Mouse (Mus musculus): ENCODE data around the gene Nfyc. TPM values are rescaled to one million over a fixed set of nuclear protein-coding genes. Genes with fewer than 3 reads are reported as not detected.

The Nfyc gene
- total and polyA plus RNA-seq, 2 experiments from 2014 or later = 91.1 to 174 TPM

- no peak for DNase-seq (ENCODE audit: low spot score)
- no peak for TF ChIP-seq CTCF (IDR thresholded peaks at IDR 0.05; ENCODE audit: low read depth)
- TF ChIP-seq EP300 (IDR thresholded peaks at IDR 0.05; ENCODE audit: low read depth) = no peak
These were observed 25.6 kb downstream of the Nfyc start for GRCm38 (mm10) chr4:120805816-120806215.

GRCm38 (mm10) chr4:120801446-120801845 is 29.9 kb downstream of the Nfyc start:
- WGBS = 31% methylated on average over 2 of the region's 2 CpGs
- Histone ChIP-seq H3K4me2 (ENCODE audit: low read depth, low read length) (no peak overlapping the region), H3K4me1 (ENCODE audit: control insufficient read depth, insufficient read depth) (peaks cover 15% of the 10 kb centered on the region; the same call in 1 of the 2 replicates), H3K9ac (replicated peaks; ENCODE audit: low read depth, low read length) (no peak overlapping the region), H3K27ac (ENCODE audit: low read depth) (no peak overlapping the region), H3K9me3 (replicated peaks; ENCODE audit: control insufficient read depth, low read length) (no peaks in the 10 kb centered on the region), H3K36me3 (replicated peaks; ENCODE audit: control insufficient read depth, insufficient read depth, low read length) (no peaks in the 10 kb centered on the region; the same call in 1 of the 2 replicates), H3K4me3 (ENCODE audit: low read depth, low read length) (no peak overlapping the region), H3K27me3 (ENCODE audit: control insufficient read depth, insufficient read depth, low read length) (no peaks in the 10 kb centered on the region)
- TF ChIP-seq CTCF (IDR thresholded peaks at IDR 0.05; ENCODE audit: low read depth) (peak; percentile 13; the same call in 1 of the 2 replicates), EP300 (IDR thresholded peaks at IDR 0.05; ENCODE audit: low read depth) (no peak)
- ATAC-seq (ENCODE audit: insufficient read depth, low read depth) = no peak
- DNase-seq (ENCODE audit: low spot score) = no peak

More at GRCm38 (mm10) chr4:120805816-120806215, 25.6 kb downstream of the Nfyc start:
- peak overlapping the region; percentile 15; the same call in 1 of the 2 replicates for H3K4me2 ChIP-seq (ENCODE audit: low read depth, low read length)
- H3K27me3 ChIP-seq (ENCODE audit: control insufficient read depth, insufficient read depth, low read length) = no peaks in the 10 kb centered on the region
- no peaks in the 10 kb centered on the region for H3K36me3 ChIP-seq (replicated peaks; ENCODE audit: control insufficient read depth, insufficient read depth, low read length)
- H3K9ac ChIP-seq (replicated peaks; ENCODE audit: low read depth, low read length) = no peak overlapping the region
- H3K4me3 ChIP-seq (ENCODE audit: low read depth, low read length) = no peak overlapping the region
- H3K4me1 ChIP-seq (ENCODE audit: control insufficient read depth, insufficient read depth) = peaks cover 38% of the 10 kb centered on the region
- ATAC-seq (ENCODE audit: insufficient read depth, low read depth) = no peak
- 0 out of 2 replicates have a peak overlapping the region, but pooled peaks have one; percentile 20 for H3K27ac ChIP-seq (ENCODE audit: low read depth)
- H3K9me3 ChIP-seq (replicated peaks; ENCODE audit: control insufficient read depth, low read length) = no peaks in the 10 kb centered on the region

- DNase-seq (ENCODE audit: low spot score) (no peak), ATAC-seq (ENCODE audit: insufficient read depth, low read depth) (no peak)
- H3K4me2 ChIP-seq (ENCODE audit: low read depth, low read length) = no peak overlapping the region
- no peaks in the 10 kb centered on the region for H3K9me3 ChIP-seq (replicated peaks; ENCODE audit: control insufficient read depth, low read length)
- 19% methylated on average over 3 of the region's 3 CpGs for WGBS
- H3K36me3 ChIP-seq (replicated peaks; ENCODE audit: control insufficient read depth, insufficient read depth, low read length) = no peaks in the 10 kb centered on the region; the same call in 1 of the 2 replicates
- peak overlapping the region; percentile 53; the same call in 1 of the 2 replicates for H3K27ac ChIP-seq (ENCODE audit: low read depth)
- H3K9ac ChIP-seq (replicated peaks; ENCODE audit: low read depth, low read length) = no peak overlapping the region
- H3K4me3 ChIP-seq (ENCODE audit: low read depth, low read length) = no peak overlapping the region
- peaks cover 10% of the 10 kb centered on the region; the same call in 1 of the 2 replicates for H3K4me1 ChIP-seq (ENCODE audit: control insufficient read depth, insufficient read depth)
- TF ChIP-seq EP300 (IDR thresholded peaks at IDR 0.05; ENCODE audit: low read depth) (no peak), CTCF (IDR thresholded peaks at IDR 0.05; ENCODE audit: low read depth) (no peak)
- H3K27me3 ChIP-seq (ENCODE audit: control insufficient read depth, insufficient read depth, low read length) = no peaks in the 10 kb centered on the region
These were observed 30.7 kb downstream of the Nfyc start for GRCm38 (mm10) chr4:120800691-120801090.

GRCm38 (mm10) chr4:120799680-120800166 is 31.6 kb downstream of the Nfyc start:
- Histone ChIP-seq H3K27ac (ENCODE audit: low read depth) (0 out of 2 replicates have a peak overlapping the region, but pooled peaks have one; percentile 34), H3K9ac (replicated peaks; ENCODE audit: low read depth, low read length) (no peak overlapping the region; the same call in 1 of the 2 replicates), H3K27me3 (ENCODE audit: control insufficient read depth, insufficient read depth, low read length) (no peaks in the 10 kb centered on the region), H3K9me3 (replicated peaks; ENCODE audit: control insufficient read depth, low read length) (no peaks in the 10 kb centered on the region), H3K4me3 (ENCODE audit: low read depth, low read length) (no peak overlapping the region), H3K4me1 (ENCODE audit: control insufficient read depth, insufficient read depth) (peaks cover 17% of the 10 kb centered on the region; the same call in 1 of the 2 replicates), H3K36me3 (replicated peaks; ENCODE audit: control insufficient read depth, insufficient read depth, low read length) (no peaks in the 10 kb centered on the region; the same call in 1 of the 2 replicates), H3K4me2 (ENCODE audit: low read depth, low read length) (no peak overlapping the region)
- TF ChIP-seq CTCF (IDR thresholded peaks at IDR 0.05; ENCODE audit: low read depth) (no peak), EP300 (IDR thresholded peaks at IDR 0.05; ENCODE audit: low read depth) (no peak)
- DNase-seq (ENCODE audit: low spot score) = no peak
- whole genome bisulfite sequencing = 47% methylated on average over 2 of the region's 2 CpGs
- no peak for ATAC-seq (ENCODE audit: insufficient read depth, low read depth)

- Histone ChIP-seq H3K4me2 (ENCODE audit: low read depth, low read length) (no peak overlapping the region), H3K27ac (ENCODE audit: low read depth) (no peak overlapping the region), H3K27me3 (ENCODE audit: control insufficient read depth, insufficient read depth, low read length) (no peaks in the 10 kb centered on the region), H3K4me1 (ENCODE audit: control insufficient read depth, insufficient read depth) (peaks cover 29% of the 10 kb centered on the region), H3K4me3 (ENCODE audit: low read depth, low read length) (no peak overlapping the region), H3K9me3 (replicated peaks; ENCODE audit: control insufficient read depth, low read length) (no peaks in the 10 kb centered on the region), H3K9ac (replicated peaks; ENCODE audit: low read depth, low read length) (no peak overlapping the region), H3K36me3 (replicated peaks; ENCODE audit: control insufficient read depth, insufficient read depth, low read length) (no peaks in the 10 kb centered on the region; the same call in 1 of the 2 replicates)
- TF ChIP-seq EP300 (IDR thresholded peaks at IDR 0.05; ENCODE audit: low read depth) (no peak), CTCF (IDR thresholded peaks at IDR 0.05; ENCODE audit: low read depth) (no peak)
- WGBS = 83% methylated on average over 4 of the region's 5 CpGs
- DNase-seq (ENCODE audit: low spot score) = no peak
- ATAC-seq (ENCODE audit: insufficient read depth, low read depth) = no peak
These were observed 33.2 kb downstream of the Nfyc start for GRCm38 (mm10) chr4:120797985-120798725.

All from heart, postnatal 0 days (tissue).